Mouse (Mus musculus): ENCODE data around the gene Smad3. TPM values are rescaled to one million over a fixed set of nuclear protein-coding genes. Genes with fewer than 3 reads are reported as not detected.

Smad3 gene
- polyA plus RNA-seq, 1 experiment from 2014 or later = 11.9 TPM

- 97% methylated on average over 8 of the region's 8 CpGs for WGBS
Measured at GRCm38 (mm10) chr9:63761367-63762094, 3.7 kb upstream of the Smad3 start.

DNA sequence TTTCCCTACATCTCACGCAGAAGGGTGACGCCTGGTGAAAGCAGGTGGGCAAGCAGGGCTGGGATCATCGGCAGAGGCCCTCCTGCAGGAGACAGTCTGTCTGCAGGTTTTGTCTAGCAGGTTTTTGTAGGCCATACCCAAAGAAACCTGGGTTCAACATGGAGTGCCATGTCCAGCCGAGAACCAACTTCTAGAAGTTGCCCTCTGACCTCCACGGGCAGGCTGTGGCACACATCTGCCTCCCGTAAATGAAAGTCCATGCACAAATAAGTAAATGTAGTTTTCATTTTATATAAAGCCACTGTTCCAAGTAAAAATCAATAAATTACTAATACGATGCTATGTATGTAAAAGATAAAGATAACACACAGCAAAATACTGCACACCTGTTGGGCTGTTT lies 3.0 kb upstream of the Smad3 start:
- H3K4me3 ChIP-seq = no peak overlapping the region
- peaks cover 19% of the 10 kb centered on the region for H3K27me3 ChIP-seq
- H3K27ac ChIP-seq = no peak overlapping the region
- H3K36me3 ChIP-seq = no peaks in the 10 kb centered on the region
- ATAC-seq (ENCODE audit: low FRiP score) = no peak
- no peak overlapping the region for H3K9ac ChIP-seq
- no peaks in the 10 kb centered on the region for H3K9me3 ChIP-seq
- WGBS = 93% methylated on average over 7 of the region's 7 CpGs
- H3K4me2 ChIP-seq = no peak overlapping the region
- H3K4me1 ChIP-seq (replicated peaks) = peaks cover 28% of the 10 kb centered on the region

More at GRCm38 (mm10) chr9:63761367-63762094, 3.7 kb upstream of the Smad3 start:
- no peak overlapping the region for H3K27ac ChIP-seq
- peaks cover 19% of the 10 kb centered on the region for H3K27me3 ChIP-seq
- H3K9me3 ChIP-seq = no peaks in the 10 kb centered on the region
- no peak overlapping the region for H3K9ac ChIP-seq
- ATAC-seq (ENCODE audit: low FRiP score) = no peak
- no peak overlapping the region for H3K4me3 ChIP-seq
- no peak overlapping the region for H3K4me2 ChIP-seq
- H3K4me1 ChIP-seq (replicated peaks) = peaks cover 20% of the 10 kb centered on the region
- H3K36me3 ChIP-seq = no peaks in the 10 kb centered on the region

- H3K4me2 ChIP-seq = no peak overlapping the region
- H3K4me3 ChIP-seq = no peak overlapping the region
- no peaks in the 10 kb centered on the region for H3K9me3 ChIP-seq
- peaks cover 19% of the 10 kb centered on the region for H3K27me3 ChIP-seq
- H3K4me1 ChIP-seq (replicated peaks) = peaks cover 34% of the 10 kb centered on the region
- H3K27ac ChIP-seq = no peak overlapping the region
- no peak for ATAC-seq (ENCODE audit: low FRiP score)
- H3K9ac ChIP-seq = no peak overlapping the region
- H3K36me3 ChIP-seq = no peaks in the 10 kb centered on the region
- WGBS = 81% methylated on average over 7 of the region's 7 CpGs
Measured at GRCm38 (mm10) chr9:63759973-63760722, 2.4 kb upstream of the Smad3 start.

GRCm38 (mm10) chr9:63758641-63759391 lies 1.0 kb upstream of the Smad3 start:
- H3K36me3 ChIP-seq = no peaks in the 10 kb centered on the region
- H3K4me1 ChIP-seq (replicated peaks) = peaks cover 48% of the 10 kb centered on the region
- H3K27me3 ChIP-seq = peaks cover 24% of the 10 kb centered on the region
- ATAC-seq (ENCODE audit: low FRiP score) = no peak
- peak overlapping the region; percentile 81 for H3K9ac ChIP-seq
- 2% methylated on average over 23 of the region's 23 CpGs for WGBS
- H3K27ac ChIP-seq = peak overlapping the region; percentile 81
- H3K9me3 ChIP-seq = no peaks in the 10 kb centered on the region
- H3K4me2 ChIP-seq = peak overlapping the region; percentile 100
- peak overlapping the region; percentile 66 for H3K4me3 ChIP-seq

DNA sequence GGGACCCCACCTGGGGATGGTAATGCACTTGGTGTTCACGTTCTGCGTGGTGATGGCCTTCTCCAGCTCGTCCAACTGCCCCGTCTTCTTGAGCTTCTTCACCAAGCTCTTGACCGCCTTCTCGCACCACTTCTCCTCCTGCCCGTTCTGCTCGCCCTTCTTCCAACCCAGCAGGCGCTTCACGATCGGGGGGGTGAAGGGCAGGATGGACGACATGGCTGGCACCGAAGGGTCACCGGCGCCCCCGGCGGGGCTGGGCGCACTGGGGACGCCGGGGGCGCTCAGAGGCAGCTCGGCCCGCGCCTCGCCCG lies 377 bp downstream of the Smad3 start:
- peak; percentile 15; the same call in 1 of the 2 replicates for ATAC-seq (ENCODE audit: low FRiP score)
- peaks cover 60% of the 10 kb centered on the region for H3K4me1 ChIP-seq (replicated peaks)
- H3K27ac ChIP-seq = peak overlapping the region; percentile 81
- H3K4me3 ChIP-seq = peak overlapping the region; percentile 66
- peak overlapping the region; percentile 100 for H3K4me2 ChIP-seq
- H3K9me3 ChIP-seq = no peaks in the 10 kb centered on the region
- peaks cover 24% of the 10 kb centered on the region for H3K27me3 ChIP-seq
- no peaks in the 10 kb centered on the region for H3K36me3 ChIP-seq
- peak overlapping the region; percentile 81 for H3K9ac ChIP-seq
- WGBS = under 1% methylated on average over 26 of the region's 26 CpGs

GRCm38 (mm10) chr9:63756581-63757461 lies 973 bp downstream of the Smad3 start:
- peak overlapping the region; percentile 81 for H3K9ac ChIP-seq
- peak; percentile 54; the same call in 1 of the 2 replicates for ATAC-seq (ENCODE audit: low FRiP score)
- peaks cover 24% of the 10 kb centered on the region for H3K27me3 ChIP-seq
- H3K9me3 ChIP-seq = no peaks in the 10 kb centered on the region
- H3K36me3 ChIP-seq = no peaks in the 10 kb centered on the region
- peak overlapping the region; percentile 81 for H3K27ac ChIP-seq
- peak overlapping the region; percentile 66 for H3K4me3 ChIP-seq
- WGBS = under 1% methylated on average over 47 of the region's 47 CpGs
- H3K4me2 ChIP-seq = peak overlapping the region; percentile 100
- peaks cover 60% of the 10 kb centered on the region for H3K4me1 ChIP-seq (replicated peaks)

DNA sequence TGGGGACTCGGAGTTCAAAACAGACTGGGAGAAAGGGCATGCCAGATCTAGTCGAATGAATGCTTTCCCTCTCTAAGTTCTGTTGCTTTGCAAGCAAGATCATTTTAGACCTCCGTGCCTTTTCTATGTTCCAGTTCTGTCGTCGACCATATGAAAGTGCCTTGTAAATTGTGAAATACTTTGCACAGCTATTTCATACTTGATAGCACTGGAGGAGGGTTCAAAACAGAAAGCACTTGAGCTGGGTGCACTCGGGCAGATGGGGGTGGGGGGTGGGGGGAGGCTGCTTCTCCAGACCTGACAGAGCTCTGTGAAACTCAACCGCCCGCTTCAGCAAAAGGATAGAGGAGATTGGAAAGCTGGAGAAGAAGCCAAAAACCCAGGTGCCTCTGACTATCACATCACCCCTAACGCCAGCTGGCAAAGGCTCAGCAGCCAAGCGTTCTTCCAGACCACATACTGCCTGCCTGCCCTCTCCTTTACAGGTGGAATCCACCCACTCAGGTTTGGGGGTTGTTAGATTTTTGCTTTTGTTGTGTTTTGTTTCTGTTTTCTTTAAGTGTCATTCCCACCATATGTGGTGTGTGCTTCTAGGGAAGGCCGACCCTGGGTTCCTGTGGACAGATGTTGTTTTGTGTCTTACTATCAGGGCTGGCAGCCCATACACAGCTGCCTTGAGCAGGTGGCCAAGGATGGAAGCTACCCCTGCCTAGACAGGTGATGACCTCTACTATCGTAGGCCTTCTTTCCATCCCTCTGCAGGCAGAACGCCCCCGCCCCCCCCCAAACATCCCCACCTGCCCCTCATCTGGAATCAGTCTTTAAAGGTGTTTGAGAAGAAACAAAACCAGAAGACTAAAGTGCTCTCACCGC lies 1.9 kb downstream of the Smad3 start:
- Histone ChIP-seq H3K9ac (peak overlapping the region; percentile 81), H3K36me3 (no peaks in the 10 kb centered on the region), H3K27ac (peak overlapping the region; percentile 81), H3K27me3 (peaks cover 24% of the 10 kb centered on the region), H3K4me2 (peak overlapping the region; percentile 100), H3K9me3 (no peaks in the 10 kb centered on the region), H3K4me3 (peak overlapping the region; percentile 66), H3K4me1 (replicated peaks) (peaks cover 67% of the 10 kb centered on the region)
- 20% methylated on average over 15 of the region's 15 CpGs for WGBS
- ATAC-seq (ENCODE audit: low FRiP score) = no peak

- Histone ChIP-seq H3K4me1 (replicated peaks) (peaks cover 78% of the 10 kb centered on the region), H3K4me2 (peak overlapping the region; percentile 100), H3K9ac (peak overlapping the region; percentile 81), H3K27ac (peak overlapping the region; percentile 48), H3K9me3 (no peaks in the 10 kb centered on the region), H3K27me3 (peaks cover 18% of the 10 kb centered on the region), H3K36me3 (no peaks in the 10 kb centered on the region), H3K4me3 (peak overlapping the region; percentile 66)
- 22% methylated on average over 23 of the region's 23 CpGs for WGBS
- ATAC-seq (ENCODE audit: low FRiP score) = no peak
Measured at GRCm38 (mm10) chr9:63754556-63755510, 3.0 kb downstream of the Smad3 start.

DNA sequence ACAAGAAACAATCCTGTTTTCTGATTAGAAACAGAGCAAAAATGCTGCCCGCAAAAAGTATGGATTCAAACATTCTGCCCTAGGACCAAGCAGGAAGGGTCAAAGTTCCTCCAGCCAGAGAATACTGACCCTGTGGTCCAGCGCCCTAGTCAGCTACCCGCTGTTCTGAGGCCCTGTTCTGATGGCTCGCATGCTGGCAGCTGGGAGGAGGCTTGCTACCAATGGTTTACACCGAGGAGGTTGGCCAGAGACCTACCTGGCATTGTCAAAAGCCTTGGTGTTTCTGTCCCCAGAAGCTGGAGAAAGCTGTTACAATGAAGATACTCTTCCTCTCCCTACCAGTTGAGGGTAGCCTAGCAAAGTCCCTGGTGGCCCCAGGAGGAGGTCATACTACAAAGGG lies 3.8 kb downstream of the Smad3 start:
- WGBS = 62% methylated on average over 5 of the region's 5 CpGs
- Histone ChIP-seq H3K4me3 (peak overlapping the region; percentile 66; the same call in 1 of the 2 replicates), H3K36me3 (no peaks in the 10 kb centered on the region), H3K4me2 (peak overlapping the region; percentile 100), H3K9ac (0 out of 2 replicates have a peak overlapping the region, but pooled peaks have one; percentile 81), H3K4me1 (replicated peaks) (peaks cover 82% of the 10 kb centered on the region), H3K27ac (no peak overlapping the region), H3K9me3 (no peaks in the 10 kb centered on the region), H3K27me3 (peaks cover 10% of the 10 kb centered on the region; the same call in 1 of the 2 replicates)
- no peak for ATAC-seq (ENCODE audit: low FRiP score)

DNA sequence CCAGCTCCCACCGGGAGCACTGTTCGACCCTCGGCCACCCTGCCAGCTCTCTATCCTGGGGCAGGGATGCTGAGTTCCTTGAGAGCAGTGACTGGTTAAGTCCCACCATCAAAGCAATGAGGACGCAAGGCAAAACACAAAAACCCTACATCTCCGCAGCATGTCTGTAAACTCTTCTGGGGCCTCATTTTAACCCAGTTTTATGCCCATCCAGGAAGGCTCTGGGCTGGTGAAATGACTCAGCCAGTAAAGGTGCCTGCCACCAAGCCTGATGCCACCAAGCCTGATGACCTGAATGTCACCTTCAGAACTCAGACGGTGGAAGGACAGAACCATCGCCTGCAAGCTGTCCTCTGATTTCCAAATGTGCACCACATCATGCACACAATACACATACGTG lies 4.4 kb downstream of the Smad3 start:
- WGBS = 80% methylated on average over 8 of the region's 8 CpGs
- peak overlapping the region; percentile 8; the same call in 1 of the 2 replicates for H3K4me2 ChIP-seq
- no peaks in the 10 kb centered on the region for H3K9me3 ChIP-seq
- H3K27me3 ChIP-seq = 0 out of 2 replicates have a peak, but pooled peaks cover 5% of the 10 kb centered on the region
- H3K9ac ChIP-seq = no peak overlapping the region
- no peak overlapping the region for H3K4me3 ChIP-seq
- H3K27ac ChIP-seq = no peak overlapping the region
- ATAC-seq (ENCODE audit: low FRiP score) = no peak
- H3K4me1 ChIP-seq (replicated peaks) = peaks cover 78% of the 10 kb centered on the region
- no peaks in the 10 kb centered on the region for H3K36me3 ChIP-seq

Measured in hindbrain, embryonic 13.5 days (tissue).